Mouse (Mus musculus) limb, embryonic 15.5 days (tissue): ENCODE results near the gene Lss. TPM values are rescaled to one million over a fixed set of nuclear protein-coding genes. Genes with fewer than 3 reads are reported as not detected.

ENCODE experiments used
- ATAC-seq: fragments of 200-750 bp; cut with Nextera tagmentation; 2 replicates; pipeline ENCODE4 v1.8.0; 2017; ENCODE audit warnings: low read depth, moderate TSS enrichment; ENCODE audit not compliant: insufficient number of reproducible peaks, low FRiP score, low TSS enrichment
- H3K27ac ChIP-seq: fragments of 300-500 bp; sonication (generic); 2 replicates; pipeline ENCODE4 v1.5.1; 2015; ENCODE audit warnings: moderate library complexity, mild to moderate bottlenecking, inconsistent platforms
- H3K27me3 ChIP-seq: fragments of 300-500 bp; sonication (generic); 2 replicates; pipeline ENCODE4 v1.6.1; 2015; ENCODE audit warnings: inconsistent platforms
- H3K36me3 ChIP-seq: fragments of 300-500 bp; sonication (generic); 2 replicates; pipeline ENCODE4 v1.6.1; 2015; ENCODE audit warnings: inconsistent platforms
- H3K4me1 ChIP-seq: fragments of 300-500 bp; sonication (generic); 2 replicates; pipeline ENCODE4 v1.6.1; 2015; ENCODE audit warnings: inconsistent platforms
- H3K4me2 ChIP-seq: fragments of 300-500 bp; sonication (generic); 2 replicates; pipeline ENCODE4 v1.6.1; 2015; ENCODE audit warnings: mild to moderate bottlenecking, inconsistent platforms
- H3K4me3 ChIP-seq: fragments of 300-500 bp; sonication (generic); 2 replicates; pipeline ENCODE4 v1.5.1; 2015; ENCODE audit warnings: mild to moderate bottlenecking, inconsistent platforms
- H3K9ac ChIP-seq: fragments of 300-500 bp; sonication (generic); 2 replicates; pipeline ENCODE4 v1.6.1; 2015; ENCODE audit warnings: inconsistent platforms
- H3K9me3 ChIP-seq: fragments of 300-500 bp; sonication (generic); 2 replicates; pipeline ENCODE4 v1.6.1; 2016; ENCODE audit warnings: inconsistent platforms
- WGBS: fragments of 180-500 bp; shearing (Covaris S2); methylation state at CpG from one replicate; pipeline ENCODE4 v1.1.7; 2015; 5-methylcytosine and 5-hydroxymethylcytosine counted together
- polyA plus RNA-seq: library from polyadenylated mRNA; unstranded; fragments of >200 nt; fragmentation: Nextera tagmentation; extraction: Ambion mirVana; gene quantifications from 2 replicates; pipeline ENCODE4 v1.2.1, GENCODE M21; 2015

The Lss gene
- polyA plus RNA-seq, 1 experiment from 2014 or later = 37.7 TPM

DNA sequence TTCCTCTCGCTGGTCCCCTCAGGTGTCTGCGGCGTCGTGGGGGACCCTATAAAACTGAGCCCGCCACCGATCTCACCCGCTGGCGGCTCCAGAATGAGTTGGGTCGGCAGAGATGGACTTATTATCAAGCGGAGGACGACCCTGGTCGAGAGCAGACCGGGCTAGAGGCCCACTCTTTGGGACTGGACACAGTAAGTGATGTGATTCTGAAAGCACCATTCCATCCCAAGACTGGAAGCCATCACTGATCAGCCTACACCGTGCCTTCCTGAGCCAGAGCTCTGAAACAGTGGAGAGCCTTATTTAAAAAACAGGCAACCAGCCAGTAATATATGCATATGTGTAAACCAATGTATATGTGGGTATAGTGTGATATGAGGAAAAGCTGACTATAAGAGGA, 440 bp downstream of the Lss start:
- Histone ChIP-seq H3K27ac (peak overlapping the region; percentile 86), H3K9me3 (no peaks in the 10 kb centered on the region), H3K36me3 (peaks cover 28% of the 10 kb centered on the region), H3K4me1 (peaks cover 12% of the 10 kb centered on the region; the same call in 1 of the 2 replicates), H3K9ac (peak overlapping the region; percentile 47), H3K4me2 (peak overlapping the region; percentile 88), H3K4me3 (peak overlapping the region; percentile 71), H3K27me3 (no peaks in the 10 kb centered on the region)
- ATAC-seq = no peak; the same call in 1 of the 2 replicates
- 1% methylated on average over 14 of the region's 14 CpGs for WGBS

DNA sequence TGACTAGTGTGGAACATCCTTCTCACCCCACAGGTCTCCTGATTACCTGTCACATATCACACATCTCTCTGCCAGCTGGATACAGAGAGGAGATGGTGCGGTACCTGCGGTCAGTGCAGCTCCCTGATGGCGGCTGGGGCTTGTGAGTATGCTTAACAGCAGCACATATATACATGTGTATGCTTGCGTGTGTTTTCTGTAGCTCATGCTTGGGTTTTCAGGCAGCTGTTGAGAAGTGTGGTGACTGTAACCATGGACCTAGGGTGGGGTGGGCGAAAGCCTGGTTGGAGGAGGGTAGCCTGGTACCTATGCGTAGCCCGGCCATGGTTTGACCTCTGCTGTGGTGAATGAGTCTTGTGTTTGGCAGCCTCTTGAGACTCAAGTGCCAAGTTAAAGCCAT, 4.1 kb downstream of the Lss start:
- Histone ChIP-seq H3K27ac (no peak overlapping the region), H3K36me3 (peaks cover 57% of the 10 kb centered on the region), H3K4me1 (peaks cover 13% of the 10 kb centered on the region), H3K9ac (no peak overlapping the region), H3K4me2 (no peak overlapping the region), H3K9me3 (no peaks in the 10 kb centered on the region), H3K27me3 (no peaks in the 10 kb centered on the region), H3K4me3 (no peak overlapping the region)
- WGBS = 95% methylated on average over 7 of the region's 7 CpGs
- ATAC-seq = no peak

DNA sequence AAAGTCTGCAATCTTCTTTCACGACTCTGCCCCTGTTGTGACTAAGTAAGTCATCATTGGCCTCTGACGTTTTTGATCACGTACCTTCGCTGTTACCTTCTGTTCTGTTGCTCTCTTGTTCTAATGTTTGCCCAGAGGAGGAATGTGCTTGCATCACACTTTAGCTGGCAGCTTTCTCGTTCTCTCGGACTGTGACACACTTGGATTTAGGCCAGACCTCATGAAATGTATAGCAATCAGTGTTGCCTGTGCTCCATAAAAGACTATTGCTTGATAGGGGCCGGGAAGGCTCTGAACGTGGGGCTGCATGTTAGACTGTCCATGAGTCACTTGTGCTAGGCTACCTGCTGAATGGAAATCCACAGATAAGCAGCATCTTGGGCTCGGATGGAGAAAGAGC, 6.2 kb downstream of the Lss start:
- Histone ChIP-seq H3K36me3 (peaks cover 78% of the 10 kb centered on the region), H3K27ac (no peak overlapping the region), H3K27me3 (no peaks in the 10 kb centered on the region), H3K4me3 (no peak overlapping the region), H3K4me1 (peaks cover 4% of the 10 kb centered on the region; the same call in 1 of the 2 replicates), H3K9ac (no peak overlapping the region), H3K4me2 (no peak overlapping the region), H3K9me3 (no peaks in the 10 kb centered on the region)
- WGBS = 58% methylated on average over 9 of the region's 9 CpGs
- no peak for ATAC-seq

DNA sequence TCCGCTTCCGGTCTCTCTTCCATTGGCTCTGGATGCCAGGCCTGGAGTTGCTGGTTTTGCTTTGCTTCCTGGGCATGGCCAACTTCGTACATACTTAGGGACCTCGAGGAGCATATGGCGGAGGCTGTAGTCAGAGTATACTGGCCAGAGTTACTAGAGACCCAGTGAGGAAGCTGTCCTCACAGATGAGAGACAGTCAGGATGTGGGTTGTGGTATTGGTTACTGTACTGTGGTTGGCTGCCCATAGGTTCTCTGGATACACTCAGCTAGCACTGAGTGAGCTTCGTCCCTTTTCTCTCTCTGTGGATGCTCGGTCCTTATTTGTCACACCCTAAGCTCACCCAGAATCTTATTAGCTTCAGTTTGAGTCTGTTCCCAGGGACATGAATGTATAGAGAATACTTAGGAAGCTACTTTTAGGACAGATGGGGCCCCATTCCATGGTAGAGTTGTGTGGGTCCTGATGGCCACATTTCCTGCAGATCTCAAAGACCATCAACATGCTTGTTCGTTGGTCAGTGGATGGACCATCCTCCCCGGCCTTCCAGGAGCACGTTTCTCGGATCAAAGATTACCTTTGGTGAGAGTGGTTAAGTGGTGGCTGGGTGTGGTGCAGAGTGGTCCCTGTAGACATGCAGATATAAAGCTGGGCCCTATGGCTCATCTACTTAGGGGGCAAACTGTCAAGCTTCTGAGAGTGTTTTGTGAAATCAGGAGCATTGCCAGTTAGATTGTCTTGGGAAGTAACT, 10.1 kb downstream of the Lss start:
- no peaks in the 10 kb centered on the region for H3K9me3 ChIP-seq
- peaks cover 91% of the 10 kb centered on the region for H3K36me3 ChIP-seq
- 91% methylated on average over 11 of the region's 11 CpGs for WGBS
- H3K27me3 ChIP-seq = no peaks in the 10 kb centered on the region
- no peak overlapping the region for H3K4me2 ChIP-seq
- H3K4me1 ChIP-seq = peaks cover 4% of the 10 kb centered on the region; the same call in 1 of the 2 replicates
- ATAC-seq = no peak
- no peak overlapping the region for H3K27ac ChIP-seq
- no peak overlapping the region for H3K9ac ChIP-seq
- H3K4me3 ChIP-seq = no peak overlapping the region

DNA sequence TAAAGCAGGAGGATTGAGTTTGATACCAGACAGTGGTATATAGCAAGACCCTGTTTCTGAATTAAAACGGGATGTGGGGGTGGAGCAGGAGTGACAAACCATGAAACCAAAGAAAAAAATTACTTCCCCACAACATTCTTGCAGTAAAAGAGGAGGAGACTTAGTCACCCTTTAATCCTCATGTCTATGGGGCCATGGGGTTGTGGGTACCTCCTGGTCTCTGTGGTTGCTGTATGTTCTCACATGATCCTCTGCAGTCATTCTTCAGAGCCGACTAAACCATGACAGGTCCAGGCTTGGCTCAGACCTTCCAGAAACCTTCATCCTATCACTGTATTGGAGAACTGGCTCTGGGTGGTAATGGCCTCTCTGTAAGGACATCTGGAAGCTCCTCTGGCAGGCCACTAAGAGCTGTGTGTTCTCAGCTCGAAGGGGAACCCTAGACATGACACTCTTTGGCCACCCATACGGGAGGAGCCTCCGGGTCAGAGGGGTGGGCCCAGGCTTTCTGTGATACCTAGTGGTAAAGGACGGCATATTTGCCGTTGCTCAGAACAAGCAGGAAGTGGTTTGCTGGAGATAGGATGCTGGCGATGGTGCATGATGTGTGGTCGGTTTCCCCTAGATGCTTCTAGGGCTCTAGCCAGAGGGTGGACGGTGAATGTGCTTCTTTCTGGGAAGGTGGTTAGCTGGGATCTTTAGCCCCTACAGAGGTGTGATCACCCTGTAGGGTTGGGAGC, 11.4 kb downstream of the Lss start:
- Histone ChIP-seq H3K9me3 (no peaks in the 10 kb centered on the region), H3K4me3 (no peak overlapping the region), H3K4me2 (no peak overlapping the region), H3K4me1 (no peaks in the 10 kb centered on the region), H3K27ac (no peak overlapping the region), H3K36me3 (peaks cover 97% of the 10 kb centered on the region), H3K27me3 (no peaks in the 10 kb centered on the region), H3K9ac (no peak overlapping the region)
- 87% methylated on average over 10 of the region's 10 CpGs for WGBS
- ATAC-seq = no peak

DNA sequence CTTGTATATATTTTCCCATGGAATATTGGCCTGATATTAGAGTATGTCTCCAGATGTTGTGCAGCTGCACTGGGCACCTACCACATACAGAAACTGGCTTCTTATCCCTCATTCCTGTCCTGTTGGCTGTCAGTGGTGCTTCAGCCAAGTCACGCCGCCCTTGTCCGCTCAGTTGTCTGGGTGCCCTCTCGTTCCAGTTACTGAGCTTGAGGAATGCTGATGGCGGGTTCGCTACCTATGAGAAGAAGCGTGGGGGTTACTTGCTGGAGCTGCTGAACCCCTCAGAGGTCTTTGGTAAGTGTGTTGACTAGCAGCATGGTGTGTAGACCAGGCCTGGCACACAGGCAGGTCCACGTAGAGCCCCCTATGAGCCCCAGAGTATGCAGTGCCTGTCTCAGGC, 15.2 kb downstream of the Lss start:
- H3K9me3 ChIP-seq = no peaks in the 10 kb centered on the region
- no peak for ATAC-seq
- peaks cover 99% of the 10 kb centered on the region for H3K36me3 ChIP-seq
- H3K4me2 ChIP-seq = no peak overlapping the region
- no peaks in the 10 kb centered on the region for H3K27me3 ChIP-seq
- H3K27ac ChIP-seq = no peak overlapping the region
- 95% methylated on average over 8 of the region's 8 CpGs for WGBS
- H3K4me3 ChIP-seq = no peak overlapping the region
- no peaks in the 10 kb centered on the region for H3K4me1 ChIP-seq
- H3K9ac ChIP-seq = no peak overlapping the region

DNA sequence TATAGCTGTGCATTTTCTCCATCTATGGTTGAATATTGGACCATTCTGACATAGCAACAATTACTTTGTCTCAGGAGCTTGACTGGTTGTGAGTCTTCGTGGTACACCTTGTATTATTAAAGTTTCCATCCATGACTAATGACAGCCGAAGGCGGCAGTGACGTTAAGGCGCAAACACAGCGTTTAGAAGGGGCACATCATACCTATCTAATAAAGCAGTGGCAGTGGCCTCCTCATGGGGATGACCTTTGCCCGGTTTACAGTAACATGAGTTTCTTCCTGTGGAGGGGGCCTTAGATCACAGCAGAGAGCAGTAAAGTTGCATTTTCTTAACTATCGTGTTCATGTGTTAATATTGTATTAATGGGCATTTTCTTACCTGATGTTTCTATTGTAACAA, 16.8 kb downstream of the Lss start:
- no peak overlapping the region for H3K4me2 ChIP-seq
- H3K27me3 ChIP-seq = no peaks in the 10 kb centered on the region
- WGBS = 89% methylated on average over 8 of the region's 8 CpGs
- H3K27ac ChIP-seq = no peak overlapping the region
- H3K9me3 ChIP-seq = no peaks in the 10 kb centered on the region
- H3K4me1 ChIP-seq = no peaks in the 10 kb centered on the region
- ATAC-seq = no peak
- no peak overlapping the region for H3K9ac ChIP-seq
- no peak overlapping the region for H3K4me3 ChIP-seq
- H3K36me3 ChIP-seq = peaks cover 99% of the 10 kb centered on the region

DNA sequence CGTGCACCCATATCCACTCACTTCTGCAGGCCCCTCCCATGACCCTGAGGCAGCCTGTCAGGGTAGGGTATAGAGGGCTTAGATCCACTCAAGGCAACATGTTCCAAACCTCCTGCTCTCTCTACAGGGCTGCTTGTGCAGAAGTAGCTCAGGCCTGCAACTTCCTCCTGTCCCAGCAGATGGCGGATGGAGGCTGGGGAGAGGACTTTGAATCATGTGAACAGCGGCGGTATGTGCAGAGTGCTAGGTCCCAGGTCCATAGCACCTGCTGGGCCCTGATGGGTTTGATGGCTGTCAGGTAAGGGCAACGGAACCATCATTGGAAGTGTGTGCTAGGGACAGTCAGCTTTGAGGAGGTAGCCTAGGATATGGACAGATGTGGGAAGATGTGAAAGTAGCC, 19.1 kb downstream of the Lss start:
- WGBS = 81% methylated on average over 5 of the region's 5 CpGs
- no peak overlapping the region for H3K9ac ChIP-seq
- no peak overlapping the region for H3K4me2 ChIP-seq
- ATAC-seq = no peak; the same call in 1 of the 2 replicates
- H3K27me3 ChIP-seq = no peaks in the 10 kb centered on the region
- no peaks in the 10 kb centered on the region for H3K4me1 ChIP-seq
- H3K4me3 ChIP-seq = no peak overlapping the region
- no peak overlapping the region for H3K27ac ChIP-seq
- no peaks in the 10 kb centered on the region for H3K9me3 ChIP-seq
- peaks cover 88% of the 10 kb centered on the region for H3K36me3 ChIP-seq

DNA sequence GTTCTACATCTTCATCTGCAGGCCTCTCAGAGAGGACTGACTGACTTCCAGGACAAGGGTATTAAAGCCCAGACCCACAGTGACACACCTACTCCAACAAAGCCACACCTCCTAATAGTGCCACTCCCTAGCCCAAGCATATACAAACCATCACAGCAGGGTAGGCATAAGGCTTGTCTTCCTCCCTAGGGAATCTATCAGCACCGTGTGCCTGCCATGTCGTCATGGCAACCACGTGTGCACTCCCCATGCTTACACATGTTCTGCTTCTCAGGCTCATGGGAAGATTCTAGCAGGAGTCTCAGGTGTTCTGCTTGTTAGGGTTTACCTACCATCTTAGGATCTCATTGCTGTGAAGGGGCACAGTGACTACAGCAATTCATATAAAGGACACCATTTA, 20.2 kb downstream of the Lss start:
- peaks cover 82% of the 10 kb centered on the region for H3K36me3 ChIP-seq
- no peaks in the 10 kb centered on the region for H3K4me1 ChIP-seq
- no peak overlapping the region for H3K9ac ChIP-seq
- no peak overlapping the region for H3K27ac ChIP-seq
- no peak overlapping the region for H3K4me3 ChIP-seq
- no peak overlapping the region for H3K4me2 ChIP-seq
- no peaks in the 10 kb centered on the region for H3K9me3 ChIP-seq
- no peak for ATAC-seq
- 76% methylated on average over 3 of the region's 3 CpGs for WGBS
- H3K27me3 ChIP-seq = no peaks in the 10 kb centered on the region

DNA sequence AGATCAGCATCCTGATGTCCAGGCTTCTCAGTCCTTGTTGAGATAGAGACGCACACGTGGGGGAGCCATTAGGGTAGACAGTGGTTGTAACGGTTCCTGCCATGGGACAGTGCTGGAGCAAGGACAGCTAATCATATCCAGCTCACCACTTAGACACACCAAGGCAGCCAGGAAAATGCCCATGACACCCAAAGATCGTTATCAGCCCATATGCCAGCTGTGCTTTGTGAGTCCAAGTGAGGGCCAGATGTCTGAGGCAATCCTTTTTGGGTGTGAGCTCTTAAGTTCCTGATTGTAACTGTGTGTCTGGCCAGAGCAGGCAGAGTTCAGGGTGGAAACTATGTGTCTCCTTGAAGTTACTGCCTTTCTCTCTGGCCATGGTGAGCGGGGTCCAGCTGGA, 22.7 kb downstream of the Lss start:
- peaks cover 60% of the 10 kb centered on the region for H3K36me3 ChIP-seq
- H3K27ac ChIP-seq = no peak overlapping the region

DNA sequence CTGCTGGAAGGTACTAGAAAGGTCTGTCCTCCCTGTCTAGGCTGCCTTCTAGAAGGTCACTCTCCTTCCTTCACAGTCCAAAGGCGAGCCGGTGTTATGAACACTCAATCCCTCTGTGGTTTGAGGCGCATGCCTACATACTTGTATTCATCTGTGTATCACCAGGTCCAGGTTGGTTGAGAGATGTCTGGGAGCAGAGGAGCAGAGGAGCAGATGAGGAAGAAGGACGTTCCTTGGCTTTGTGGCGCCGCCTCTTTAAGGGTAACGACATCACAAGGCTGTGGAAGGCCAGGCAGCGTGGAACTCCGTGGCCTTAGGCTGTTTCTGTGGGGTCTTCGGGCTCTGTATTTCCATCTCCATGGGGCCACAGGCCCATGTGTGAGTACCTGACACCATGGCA, 30.6 kb downstream of the Lss start, which contains the start of gene Spatc1l:
Gene Spatc1l, plus strand, starts transcription at position 301 of the 400 bp plus-strand sequence.
- Histone ChIP-seq H3K27me3 (no peaks in the 10 kb centered on the region), H3K4me2 (no peak within 1 kb of the TSS)
- 82% methylated on average over 10 of the region's 10 CpGs for WGBS

More for the DNA sequence above, 22.7 kb downstream of the Lss start:
- Histone ChIP-seq H3K27me3 (no peaks in the 10 kb centered on the region), H3K4me2 (no peak overlapping the region), H3K4me1 (no peaks in the 10 kb centered on the region), H3K9me3 (no peaks in the 10 kb centered on the region), H3K4me3 (no peak overlapping the region), H3K9ac (no peak overlapping the region)
- WGBS = 86% methylated on average over 5 of the region's 5 CpGs
- ATAC-seq = no peak

DNA sequence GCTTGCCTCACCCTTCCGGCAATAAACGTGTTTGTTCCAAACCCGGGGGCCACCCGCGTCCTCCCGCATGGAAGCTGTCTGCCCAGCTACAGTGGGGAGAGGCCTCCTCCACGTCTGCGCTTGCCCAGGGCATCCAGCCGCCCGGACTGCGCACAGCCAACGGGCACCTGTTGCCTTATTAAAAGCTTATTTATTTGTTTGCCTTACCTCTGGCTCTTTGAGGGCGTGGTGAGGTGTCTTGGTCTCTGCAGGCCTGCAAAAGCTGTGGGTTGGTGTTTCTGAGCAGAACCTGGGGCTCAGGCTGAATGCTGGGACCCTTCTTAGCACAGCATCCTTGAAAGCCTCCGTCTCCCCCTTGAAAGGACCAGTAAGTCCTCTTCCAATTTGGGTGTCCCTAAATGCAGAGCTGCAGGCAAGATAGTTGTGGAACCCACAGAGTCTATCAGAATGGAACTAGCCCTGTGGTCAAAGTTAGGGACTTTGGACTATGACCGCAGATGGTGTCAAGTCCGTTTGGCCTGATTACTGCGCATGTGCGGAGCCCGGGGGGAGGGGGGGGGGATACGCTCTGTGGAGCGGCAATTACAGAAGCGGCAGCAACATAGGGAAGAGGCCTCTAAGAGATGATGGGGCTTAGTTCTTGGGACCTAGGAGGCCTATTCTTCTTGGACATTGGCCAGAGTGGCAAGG, 38.8 kb downstream of the Lss start:
- no peak for ATAC-seq
- Histone ChIP-seq H3K36me3 (no peaks in the 10 kb centered on the region), H3K27me3 (no peaks in the 10 kb centered on the region), H3K27ac (no peak overlapping the region), H3K4me2 (no peak overlapping the region), H3K4me3 (no peak overlapping the region), H3K9me3 (no peaks in the 10 kb centered on the region), H3K9ac (no peak overlapping the region), H3K4me1 (no peaks in the 10 kb centered on the region)
- WGBS = 82% methylated on average over 22 of the region's 22 CpGs

More for the DNA sequence above, 30.6 kb downstream of the Lss start, which contains the start of gene Spatc1l:
- H3K4me1 ChIP-seq = no peaks in the 10 kb centered on the region
- H3K27ac ChIP-seq = no peak within 1 kb of the TSS
- H3K9me3 ChIP-seq = no peaks in the 10 kb centered on the region
- no peaks in the 10 kb centered on the region for H3K36me3 ChIP-seq
- ATAC-seq = no peak
- H3K4me3 ChIP-seq = no peak within 1 kb of the TSS
- no peak within 1 kb of the TSS for H3K9ac ChIP-seq
